Mouse (Mus musculus) cerebellum, adult 2 months (tissue): ENCODE data around the gene Eef1akmt3.

Experiments
- CTCF ChIP-seq: fragments of 200-500 bp; IDR thresholded peaks from 2 replicates; pipeline ENCODE4 v1.5.1; 2011; ENCODE audit warnings: low read depth, mild to moderate bottlenecking, control low read depth, low read length, moderate library complexity, borderline replicate concordance; ENCODE audit not compliant: insufficient read depth
- POLR2A ChIP-seq: fragments of 200-500 bp; IDR thresholded peaks from 2 replicates; pipeline ENCODE4 v1.6.1; 2011; ENCODE audit warnings: low read length, control low read depth, borderline replicate concordance; ENCODE audit not compliant: insufficient read depth

DNA sequence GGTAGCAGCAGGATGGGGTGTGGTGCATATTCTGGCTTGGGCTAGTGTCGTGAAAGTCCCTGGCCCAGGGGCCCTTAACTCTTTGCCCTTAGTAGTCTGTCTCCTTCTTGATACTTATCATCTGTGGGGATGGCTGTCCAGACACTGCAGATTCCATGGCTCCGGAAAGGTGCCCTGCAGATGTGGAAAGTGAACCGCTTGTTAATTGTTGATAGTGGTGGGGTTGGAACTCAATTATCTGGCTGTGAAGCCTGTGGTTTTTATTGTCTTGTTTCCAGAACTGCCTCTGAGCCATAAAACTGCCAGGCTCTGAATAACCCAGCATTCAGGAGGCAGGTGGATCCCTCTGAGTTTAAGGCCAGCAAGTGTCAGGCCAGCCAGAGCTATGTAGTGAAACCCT lies 49.6 kb downstream of the Eef1akmt3 start:
- TF ChIP-seq CTCF (no peak), POLR2A (no peak)
